Mouse (Mus musculus) fat pad, adult 2 months (tissue): ENCODE results near the gene Ino80b.

Source experiments
- DNase-seq: peaks from one replicate; pipeline ENCODE4 v3.0.0-alpha.2; 2011; ENCODE audit warnings: low read depth, low spot score; ENCODE audit errors: extremely low read depth

The Ino80b gene

DNA sequence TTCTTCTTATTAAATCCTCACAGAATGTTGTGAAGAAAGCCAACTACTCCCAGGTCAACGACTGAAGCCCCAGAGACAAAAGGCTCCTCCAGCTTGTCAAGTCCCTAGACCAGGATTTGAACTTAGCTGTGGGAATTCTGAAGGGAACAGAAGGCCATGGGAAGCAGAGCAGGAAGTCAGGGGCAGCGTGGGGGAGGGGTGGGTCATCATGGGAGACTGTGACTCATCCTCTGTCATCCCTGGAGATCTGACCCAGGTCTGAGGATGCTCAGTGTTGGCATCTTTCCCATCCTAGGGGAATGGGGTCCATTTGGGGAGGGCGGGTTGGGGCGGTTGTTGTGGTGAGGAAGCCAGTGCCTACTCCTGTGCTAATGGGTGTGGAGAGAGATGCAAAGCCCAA, 16.4 kb upstream of the Ino80b start:
- DNase-seq: no peak

GRCm38 (mm10) chr6:83140044-83140443, 14.8 kb upstream of the Ino80b start:
- DNase-seq: no peak

- no peak for DNase-seq
These were observed 12.8 kb upstream of the Ino80b start for GRCm38 (mm10) chr6:83138056-83138455.

- DNase-seq: no peak
These were observed 12.3 kb upstream of the Ino80b start for GRCm38 (mm10) chr6:83137576-83137950.

GRCm38 (mm10) chr6:83136881-83137575, 11.8 kb upstream of the Ino80b start:
- DNase-seq: no peak

DNA sequence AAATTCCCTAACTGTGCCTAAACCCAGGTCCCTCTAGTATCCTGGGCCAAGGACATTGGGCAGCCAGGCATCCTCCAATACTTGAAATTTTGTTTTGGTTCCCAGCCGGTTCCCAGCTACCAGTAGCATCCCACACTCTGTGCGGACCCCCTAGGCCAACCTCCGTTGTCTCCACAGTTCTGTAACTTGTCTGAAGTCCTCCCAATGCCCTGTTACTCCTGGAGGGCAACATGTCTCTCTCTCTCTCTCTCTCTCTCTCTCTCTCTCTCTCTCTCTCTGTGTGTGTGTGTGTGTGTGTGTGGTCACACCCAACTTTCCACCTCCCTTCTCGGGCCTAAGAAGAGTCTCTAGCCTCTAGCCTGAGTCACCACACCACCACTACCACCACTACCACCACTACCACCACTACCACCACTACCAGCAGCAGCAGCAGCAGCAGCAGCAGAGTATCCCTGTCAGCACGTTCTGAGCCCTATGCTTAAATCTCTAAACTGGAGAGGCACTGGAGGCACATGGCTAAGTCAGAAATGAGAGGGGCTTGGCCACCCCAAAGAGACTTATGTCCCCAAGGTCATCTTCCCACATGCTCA, 11.2 kb upstream of the Ino80b start:
- DNase-seq: no peak

DNA sequence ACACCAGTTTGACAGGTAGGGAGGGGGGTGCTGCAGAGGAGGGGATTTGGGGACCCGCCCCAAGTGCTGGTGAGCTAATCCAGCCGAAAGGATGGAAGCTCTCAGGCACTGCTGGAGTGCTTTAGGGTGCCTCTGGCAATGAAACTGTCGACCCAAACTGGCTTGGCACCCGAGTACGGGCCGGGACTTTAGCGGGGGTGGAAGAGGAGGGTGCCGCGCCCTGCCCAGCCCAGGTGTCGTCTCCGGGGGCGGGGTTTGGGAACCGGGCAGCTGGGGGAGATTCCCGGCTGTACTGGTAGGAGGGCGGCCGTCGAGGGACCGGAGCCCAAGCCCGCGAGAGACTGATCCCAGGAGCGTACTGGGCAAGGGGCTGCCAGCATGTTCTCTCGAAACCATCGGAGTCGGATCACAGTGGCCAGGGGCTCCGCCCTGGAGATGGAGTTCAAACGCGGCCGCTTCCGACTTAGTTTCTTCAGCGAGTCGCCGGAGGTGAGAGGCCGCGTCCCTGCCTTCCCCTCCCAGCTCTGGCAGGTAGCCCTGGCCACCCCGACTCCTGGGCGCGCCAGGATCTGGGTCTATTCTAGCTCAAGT, 10.4 kb upstream of the Ino80b start:
- no peak for DNase-seq

GRCm38 (mm10) chr6:83134951-83135513, 9.8 kb upstream of the Ino80b start, which contains the start of gene Rtkn:
Gene Rtkn, plus strand, starts transcription at chr6:83135463.
- DNase-seq: no peak

- DNase-seq: no peak
These were observed 9.0 kb upstream of the Ino80b start for GRCm38 (mm10) chr6:83134226-83134625.

- DNase-seq: no peak
These were observed 7.1 kb upstream of the Ino80b start for GRCm38 (mm10) chr6:83132176-83132919.

DNA sequence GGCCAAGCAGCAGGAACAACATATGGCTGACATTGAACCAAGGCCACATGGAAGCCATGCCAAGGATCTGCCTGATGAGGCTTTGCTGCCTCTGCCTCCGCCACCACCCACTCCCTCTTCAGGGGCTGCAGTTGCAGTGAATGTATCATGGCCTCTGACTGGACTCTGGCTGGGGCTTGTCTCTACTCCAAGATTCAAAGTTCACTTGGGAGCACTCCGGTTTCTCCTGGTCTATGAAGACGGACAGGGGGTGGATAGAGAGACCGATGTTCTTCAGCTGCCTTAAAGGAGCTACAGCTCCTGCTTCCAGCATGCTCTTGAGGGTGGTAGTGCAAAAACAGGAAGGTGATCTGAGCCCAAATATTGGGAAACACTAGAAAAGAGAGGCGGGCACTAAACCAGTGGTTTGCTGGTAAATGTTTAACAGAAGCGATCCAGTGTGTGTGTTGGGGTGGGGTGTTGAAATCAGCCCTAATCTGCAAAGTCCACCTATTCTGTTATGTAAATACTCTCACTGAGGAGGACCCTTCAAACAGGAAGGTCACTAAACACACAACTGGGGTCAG, 6.3 kb upstream of the Ino80b start:
- no peak for DNase-seq

DNA sequence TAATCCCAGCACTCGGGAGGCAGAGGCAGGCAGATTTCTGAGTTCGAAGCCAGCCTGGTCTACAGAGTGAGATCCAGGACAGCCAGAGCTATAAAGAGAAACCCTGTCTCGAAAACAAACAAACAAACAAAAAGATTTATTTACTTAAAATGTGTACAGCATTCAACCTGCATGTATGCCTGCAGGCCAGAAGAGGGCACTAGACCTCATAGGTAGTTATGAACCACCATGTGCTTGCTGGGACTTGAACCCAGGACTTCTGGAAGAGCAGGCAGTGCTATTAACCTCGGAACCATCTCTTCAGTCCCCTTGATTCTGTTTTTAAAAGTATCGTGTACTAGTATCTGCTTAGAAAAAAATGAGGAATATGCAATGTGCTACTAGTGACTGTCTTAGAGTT, 2.2 kb upstream of the Ino80b start:
- DNase-seq: no peak

- DNase-seq: peak; percentile 68
These were observed 349 bp downstream of the Ino80b start for GRCm38 (mm10) chr6:83124851-83125312.

GRCm38 (mm10) chr6:83122961-83123360, 2.3 kb downstream of the Ino80b start:
- DNase-seq: no peak

- DNase-seq: no peak
These were observed 3.1 kb downstream of the Ino80b start for GRCm38 (mm10) chr6:83121863-83122710.

- DNase-seq: peak; percentile 97
These were observed 4.0 kb downstream of the Ino80b start, which contains the start of gene Wbp1 for GRCm38 (mm10) chr6:83120930-83121862. Gene Wbp1, minus strand, starts transcription at chr6:83121559.

GRCm38 (mm10) chr6:83119734-83120051, 5.5 kb downstream of the Ino80b start:
- no peak for DNase-seq

DNA sequence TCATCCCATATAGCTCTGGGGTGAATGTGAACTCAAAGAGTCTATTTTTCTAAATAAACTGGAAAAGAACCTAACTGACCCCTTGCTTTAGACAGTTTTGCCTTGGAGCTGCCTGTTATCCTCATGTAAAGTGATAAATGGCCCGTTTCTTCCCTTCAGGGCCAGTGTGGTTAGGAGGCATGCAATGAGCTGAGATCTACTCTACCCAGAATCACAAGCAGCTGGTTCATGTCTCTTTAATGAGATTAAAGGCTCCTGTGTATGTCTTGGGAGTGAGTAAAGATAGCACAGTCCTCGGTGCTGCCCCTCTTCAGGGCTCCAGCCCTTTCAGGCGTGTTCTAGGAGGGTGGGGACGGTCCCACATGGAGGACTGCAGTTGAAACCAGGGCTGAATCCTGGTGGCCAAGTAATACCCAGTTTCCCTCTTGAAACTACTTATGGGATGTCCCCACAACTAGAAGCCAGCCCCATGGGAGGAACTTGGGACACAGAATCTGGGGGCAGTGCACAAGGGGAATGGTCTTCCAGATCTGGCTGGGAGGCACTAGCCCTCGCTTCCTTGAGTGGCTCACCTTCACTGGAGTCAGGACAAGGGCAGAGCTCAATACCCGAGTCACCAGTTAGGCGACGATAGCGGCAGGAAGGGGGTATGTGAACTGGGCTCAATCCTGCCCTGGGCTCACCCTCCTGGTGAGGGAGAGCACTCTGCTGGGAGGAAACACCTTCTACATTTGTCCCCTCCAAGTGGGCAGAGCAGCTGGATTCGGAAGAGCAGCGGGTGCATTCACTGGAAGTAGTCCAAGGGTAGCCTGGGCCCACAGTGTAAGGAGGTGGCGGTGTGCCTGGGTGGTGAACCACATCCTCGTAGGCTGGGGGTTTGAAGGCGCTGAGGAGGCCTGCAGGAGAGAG, 6.2 kb downstream of the Ino80b start:
- no peak for DNase-seq
